Comparison of ENCODE assay signal across 8 mouse cellular contexts in the genomic region with DNA sequence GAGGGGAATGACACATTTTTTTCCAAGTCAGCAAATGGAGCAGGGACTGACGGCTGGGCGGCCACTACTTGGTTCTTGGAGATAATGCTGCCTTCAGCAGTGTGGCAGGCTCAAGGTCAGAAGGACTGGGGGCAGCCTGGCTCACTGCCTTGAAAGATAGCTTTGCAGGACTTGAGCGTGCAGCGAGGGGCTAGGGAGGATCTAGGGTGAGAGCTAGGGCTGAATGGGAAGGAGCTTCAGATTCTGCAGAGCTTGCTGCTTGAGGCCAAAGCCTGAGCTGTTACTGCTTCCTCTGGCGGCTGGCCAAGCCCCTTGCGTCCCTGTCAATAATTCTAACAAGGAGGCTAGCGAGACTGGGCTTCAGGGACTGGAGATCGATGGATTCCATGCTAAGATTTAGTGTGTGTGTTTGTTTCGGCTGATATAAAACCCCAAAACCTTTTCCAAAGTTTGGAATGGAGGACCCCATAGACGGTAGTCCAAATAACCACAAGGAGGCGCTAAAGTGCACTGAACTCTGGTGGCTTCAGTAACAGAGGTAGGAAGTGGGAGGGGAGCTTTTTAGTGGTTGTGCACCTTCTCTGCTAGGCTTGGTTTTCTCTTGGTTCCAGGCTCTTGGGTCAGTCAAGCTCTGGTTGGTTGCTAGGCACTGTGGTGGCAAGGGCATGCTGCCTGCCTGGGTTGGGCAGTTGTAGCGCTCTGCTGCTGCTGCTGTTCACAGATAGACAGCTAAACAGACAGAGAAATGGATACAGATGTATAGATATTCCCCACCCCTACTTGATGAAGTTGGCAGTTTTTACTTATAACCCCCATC. TPM values are rescaled to one million over a fixed set of nuclear protein-coding genes. Genes with fewer than 3 reads are reported as not detected.
DNase-seq lines count a peak whose midpoint lies in the region; ATAC-seq lines count a peak whose summit lies in the region.

No protein-coding gene starts in this region.

- ATAC-seq in common myeloid progenitor, adult 5-6 weeks (replicated peaks; ENCODE audit: low read depth, poor library complexity, severe bottlenecking): peak; percentile 76

- H3K4me3 ChIP-seq in megakaryocyte, embryonic 14.5 days (replicated peaks): peak overlapping the region; percentile 83

- H3K36me3 ChIP-seq in megakaryocyte, embryonic 14.5 days (replicated peaks; ENCODE audit: low read length): peaks cover 89% of the 10 kb centered on the region

- H3K4me1 ChIP-seq in megakaryocyte, embryonic 14.5 days: peaks cover 60% of the 10 kb centered on the region

- peak; percentile 87 for DNase-seq in adipocyte (ENCODE audit: low spot score)
- peak; percentile 55 to 74 for DNase-seq in gastrocnemius, adult 8-10 months (ENCODE audit: low spot score in 2 of 2)
- peak; percentile 82 for DNase-seq in hindlimb bud, embryonic 11.5 days (ENCODE audit: extremely low spot score, low read depth, low spot score)
- peak; percentile 73 to 82 for DNase-seq in left cerebral cortex, postnatal 10 days (ENCODE audit: extremely low spot score in 1 of 2, low spot score in 2 of 2)
- peak; percentile 56 for DNase-seq in right cerebral cortex, postnatal 25 days
- peak; percentile 79 for DNase-seq in yolk sac, embryonic 10.5 days (ENCODE audit: low spot score)

- H3K9me3 ChIP-seq in megakaryocyte, embryonic 14.5 days: no peaks in the 10 kb centered on the region

- no peaks in the 10 kb centered on the region for H3K27me3 ChIP-seq in megakaryocyte, embryonic 14.5 days (replicated peaks)

- intact Hi-C loops in left cerebral cortex, postnatal 10 days (cut with DNase I): loop anchor here (2.0 to 5.0 kb wide), 2 partner anchors 354 to 491 kb away; no protein-coding TSS in a partner anchor

RNA-seq across cellular contexts. Expression of gene Ptpa, which starts 25.1 kb away (rescaled TPM):
- total RNA-seq in common myeloid progenitor, adult 5-6 weeks (2017): 46.4 and 76.0 TPM in 2 replicates
- 10 to 100 TPM; 55.6 to 70.0 (median 63.9) TPM for total RNA-seq in gastrocnemius, adult 8-10 months (2022)
- total RNA-seq in left cerebral cortex, postnatal 10 days (2021): 100 to 1,000 TPM; 144 to 145 TPM
- polyA plus RNA-seq in megakaryocyte, embryonic 14.5 days (2012; ENCODE audit: insufficient read depth, low replicate concordance): 473 and 551 TPM in 2 replicates

RNA-seq across cellular contexts. Expression of gene Crat, which starts 25.3 kb away (rescaled TPM):
- total RNA-seq in common myeloid progenitor, adult 5-6 weeks (2017): 17.1 and 17.3 TPM in 2 replicates
- 100 to 1,000 TPM; 355 to 420 (median 382) TPM for total RNA-seq in gastrocnemius, adult 8-10 months (2022)
- total RNA-seq in left cerebral cortex, postnatal 10 days (2021): 10 to 100 TPM; 39.7 to 40.3 TPM
- polyA plus RNA-seq in megakaryocyte, embryonic 14.5 days (2012; ENCODE audit: insufficient read depth, low replicate concordance): 55.0 and 64.0 TPM in 2 replicates

RNA-seq across cellular contexts. Expression of gene Ier5l, which starts 33.1 kb away (rescaled TPM):
- total RNA-seq in common myeloid progenitor, adult 5-6 weeks (2017): 0.58 and 1.8 TPM in 2 replicates
- 1 to 10 TPM in 3 of 4 experiments, under 1 TPM in 1; 0.96 to 1.7 (median 1.4) TPM for total RNA-seq in gastrocnemius, adult 8-10 months (2022)
- 1 to 10 TPM; 7.8 to 9.8 TPM for total RNA-seq in left cerebral cortex, postnatal 10 days (2021)
- 2.7 and 5.0 TPM in 2 replicates for polyA plus RNA-seq in megakaryocyte, embryonic 14.5 days (2012; ENCODE audit: insufficient read depth, low replicate concordance)

RNA-seq across cellular contexts. Expression of gene Dolpp1, which starts 48.9 kb away (rescaled TPM):
- total RNA-seq in common myeloid progenitor, adult 5-6 weeks (2017): 33.9 and 35.7 TPM in 2 replicates
- 1 to 10 TPM; 3.9 to 4.5 (median 4.1) TPM for total RNA-seq in gastrocnemius, adult 8-10 months (2022)
- 10 to 100 TPM; 35.6 to 36.4 TPM for total RNA-seq in left cerebral cortex, postnatal 10 days (2021)
- 24.4 and 42.0 TPM in 2 replicates for polyA plus RNA-seq in megakaryocyte, embryonic 14.5 days (2012; ENCODE audit: insufficient read depth, low replicate concordance)

Comparison
In these comparisons a context has a peak if more than half of its experiments do, and no peak if none do; other contexts are left out.
1. Peak in every context shown above with its lines: DNase-seq, ATAC-seq and H3K4me3 ChIP-seq.
2. RNA of gene Crat, which starts 25.3 kb away (total RNA-seq): 355 to 420 TPM in gastrocnemius, adult 8-10 months; 39.7 to 40.3 TPM in left cerebral cortex, postnatal 10 days and 17.1 to 17.3 TPM in common myeloid progenitor, adult 5-6 weeks; every median in the first group is over 4 times any median in the second.